Comparison of ENCODE assay signal across 12 mouse cellular contexts in genomic region chr9:91350861-91351291, GRCm38 (mm10). TPM values are rescaled to one million over a fixed set of nuclear protein-coding genes. Genes with fewer than 3 reads are reported as not detected.
DNase-seq lines count a peak whose midpoint lies in the region; ATAC-seq lines count a peak whose summit lies in the region.
"Had no signal": no experiment of that assay in that cellular context is flagged by ENCODE, and none has a peak within 500 bp of the region (broad histone marks: within the 10 kb centered on the region; RNA-seq: fewer than 3 reads in every experiment).

No protein-coding gene starts in this region.

- H3K9ac ChIP-seq in forebrain, embryonic 12.5 days: peak overlapping the region; percentile 56
- H3K9ac ChIP-seq in midbrain, embryonic 11.5 days (ENCODE audit: low read length): peak overlapping the region; percentile 64

- ATAC-seq in forebrain, embryonic 12.5 days (ENCODE audit: low FRiP score): peak; percentile 49
- peak; percentile 57 for ATAC-seq in midbrain, embryonic 11.5 days (ENCODE audit: low FRiP score)

- intact Hi-C loops in heart, postnatal 14 days (cut with DNase I): no loop called here

- H3K27ac ChIP-seq in forebrain, embryonic 12.5 days: peak overlapping the region; percentile 84
- H3K27ac ChIP-seq in midbrain, embryonic 11.5 days (ENCODE audit: low read depth, low read length): peak overlapping the region; percentile 58

- H3K4me1 ChIP-seq in forebrain, embryonic 12.5 days: peaks cover 28% of the 10 kb centered on the region
- peaks cover 15% of the 10 kb centered on the region for H3K4me1 ChIP-seq in midbrain, embryonic 11.5 days (ENCODE audit: control insufficient read depth, insufficient read depth, low read length)

- WGBS in forebrain, embryonic 12.5 days: 1% methylated on average over 14 of the region's 14 CpGs
- WGBS in midbrain, embryonic 11.5 days: 0% methylated on average over 14 of the region's 14 CpGs

- no peaks in the 10 kb centered on the region for H3K36me3 ChIP-seq in forebrain, embryonic 12.5 days (replicated peaks)
- H3K36me3 ChIP-seq in midbrain, embryonic 11.5 days (ENCODE audit: control insufficient read depth, insufficient read depth, low read length): no peaks in the 10 kb centered on the region

- H3K4me2 ChIP-seq in forebrain, embryonic 12.5 days: peak overlapping the region; percentile 55
- H3K4me2 ChIP-seq in midbrain, embryonic 11.5 days: peak overlapping the region; percentile 54

- DNase-seq in Muller cell, postnatal 12 days (ENCODE audit: inconsistent ontology term): peak; percentile 77
- peak; percentile 75 for DNase-seq in cerebellum, adult 9-10 months
- no peak for DNase-seq in midbrain, embryonic 11.5 days (ENCODE audit: low spot score, missing footprints)
- no peak for DNase-seq in thymus, postnatal 0 days (ENCODE audit: low spot score)
- no peak for DNase-seq in adrenal gland, postnatal 4 days (ENCODE audit: low spot score in 2 of 2)
- DNase-seq in frontal cortex, postnatal 14 days (ENCODE audit: low spot score in 2 of 2): no peak
- no peak for DNase-seq in heart, postnatal 14 days
- DNase-seq: lung, postnatal 36 days; spleen, adult 18-20 months had no signal

- peaks cover 50% of the 10 kb centered on the region for H3K27me3 ChIP-seq in forebrain, embryonic 12.5 days
- peaks cover 57% of the 10 kb centered on the region for H3K27me3 ChIP-seq in midbrain, embryonic 11.5 days (ENCODE audit: control insufficient read depth, insufficient read depth, low read length)

- peak overlapping the region; percentile 34 for H3K4me3 ChIP-seq in forebrain, embryonic 12.5 days (replicated peaks)
- H3K4me3 ChIP-seq in midbrain, embryonic 11.5 days (ENCODE audit: low read depth, low read length): peak overlapping the region; percentile 31

- H3K9me3 ChIP-seq in forebrain, embryonic 12.5 days: no peaks in the 10 kb centered on the region
- H3K9me3 ChIP-seq in midbrain, embryonic 11.5 days (ENCODE audit: control insufficient read depth, low read length): no peaks in the 10 kb centered on the region

RNA-seq across cellular contexts. Expression of gene Zic4, which starts 11.3 kb away (rescaled TPM):
- 56.4 and 60.5 TPM in 2 replicates for polyA plus RNA-seq in forebrain, embryonic 12.5 days (2016; fragmentation: Nextera tagmentation; extraction: Ambion mirVana)
- polyA plus RNA-seq in midbrain, embryonic 11.5 days (2014; fragmentation: Nextera tagmentation; extraction: Ambion mirVana): 41.7 and 42.5 TPM in 2 replicates
- not detected in 2 replicates for polyA plus RNA-seq in thymus, postnatal 0 days (2015; fragmentation: Nextera tagmentation; extraction: Ambion mirVana)
- total RNA-seq in adrenal gland, postnatal 4 days (2021): under 1 TPM in 1 of 2 experiments, not detected in 1; 0.56 TPM
- total RNA-seq in heart, postnatal 14 days (2021): not detected
- total RNA-seq: MEL had no signal
- polyA plus RNA-seq: heart, postnatal 0 days had no signal

RNA-seq across cellular contexts. Expression of gene Zic1, which starts 14.7 kb away (rescaled TPM):
- polyA plus RNA-seq in forebrain, embryonic 12.5 days (2016; fragmentation: Nextera tagmentation; extraction: Ambion mirVana): 13.9 and 14.4 TPM in 2 replicates
- polyA plus RNA-seq in midbrain, embryonic 11.5 days (2014; fragmentation: Nextera tagmentation; extraction: Ambion mirVana): 13.7 and 14.8 TPM in 2 replicates
- polyA plus RNA-seq in thymus, postnatal 0 days (2015; fragmentation: Nextera tagmentation; extraction: Ambion mirVana): not detected in 2 replicates
- total RNA-seq in adrenal gland, postnatal 4 days (2021): 1 to 10 TPM in 1 of 2 experiments, not detected in 1; 2.2 TPM
- total RNA-seq in heart, postnatal 14 days (2021): not detected
- total RNA-seq: MEL had no signal
- polyA plus RNA-seq: heart, postnatal 0 days had no signal

Comparison
In these comparisons a context has a peak if more than half of its experiments do, and no peak if none do; other contexts are left out.
1. DNase-seq: peak in Muller cell, postnatal 12 days (single experiment) and cerebellum, adult 9-10 months (single experiment); none in midbrain, embryonic 11.5 days (single experiment), thymus, postnatal 0 days (single experiment), adrenal gland, postnatal 4 days (0 of 2), frontal cortex, postnatal 14 days (0 of 2) and heart, postnatal 14 days (0 of 2).
2. RNA of gene Zic4, which starts 11.3 kb away (polyA plus RNA-seq): 56.4 to 60.5 TPM in forebrain, embryonic 12.5 days and 41.7 to 42.5 TPM in midbrain, embryonic 11.5 days; not detected in thymus, postnatal 0 days; every median in the first group is over 10 times any median in the second.
3. RNA of gene Zic1, which starts 14.7 kb away (polyA plus RNA-seq): 13.9 to 14.4 TPM in forebrain, embryonic 12.5 days and 13.7 to 14.8 TPM in midbrain, embryonic 11.5 days; not detected in thymus, postnatal 0 days; every median in the first group is over 10 times any median in the second.